Mouse (Mus musculus) cerebellum, adult 2 months (tissue): Measurements from ENCODE around the gene Rps25. TPM values are rescaled to one million over a fixed set of nuclear protein-coding genes. Genes with fewer than 3 reads are reported as not detected.
"Not testable (repeated sequence)": the region's sequence is repeated elsewhere in the genome, so short reads cannot be mapped to it uniquely, and the experiment has no call there.

Source experiments
- DNase-seq, 2 experiments: peaks; one replicate each; pipeline ENCODE4 v3.0.0; 2021
- H3K27ac ChIP-seq: fragments of 200-500 bp; 2 replicates; pipeline ENCODE4 v1.5.1; 2012; ENCODE audit warnings: low read length, control low read depth, inconsistent platforms; ENCODE audit not compliant: insufficient read depth
- H3K27me3 ChIP-seq: fragments of 200-500 bp; 2 replicates; pipeline ENCODE4 v1.6.1; 2012; ENCODE audit warnings: inconsistent platforms, mild to moderate bottlenecking, low read length, moderate library complexity; ENCODE audit not compliant: control insufficient read depth, insufficient read depth
- H3K4me1 ChIP-seq: fragments of 200-500 bp; 2 replicates; pipeline ENCODE4 v1.6.1; 2011; ENCODE audit warnings: low read length; ENCODE audit not compliant: control insufficient read depth, insufficient read depth
- H3K4me3 ChIP-seq: fragments of 200-500 bp; replicated peaks from 2 replicates; pipeline ENCODE3; 2011; ENCODE audit warnings: mild to moderate bottlenecking, low read depth, low read length, control low read depth; ENCODE audit not compliant: insufficient read depth
- CTCF ChIP-seq: fragments of 200-500 bp; IDR thresholded peaks from 2 replicates; pipeline ENCODE4 v1.5.1; 2011; ENCODE audit warnings: low read depth, mild to moderate bottlenecking, control low read depth, low read length, moderate library complexity, borderline replicate concordance; ENCODE audit not compliant: insufficient read depth
- POLR2A ChIP-seq: fragments of 200-500 bp; IDR thresholded peaks from 2 replicates; pipeline ENCODE4 v1.6.1; 2011; ENCODE audit warnings: low read length, control low read depth, borderline replicate concordance; ENCODE audit not compliant: insufficient read depth
- WGBS: fragments of 180-500 bp; shearing (Covaris S2); methylation state at CpG from one replicate; pipeline ENCODE4 v1.1.7; 2018; 5-methylcytosine and 5-hydroxymethylcytosine counted together
- polyA plus RNA-seq: library from polyadenylated mRNA; depleted of rRNA; stranded (reverse); fragments of >200 nt; gene quantifications from 2 replicates; pipeline ENCODE4 v1.2.3, GENCODE M21; 2012

The Rps25 gene
- polyA plus RNA-seq, 1 experiment, result 456 TPM

- DNase-seq, result no peak
- WGBS, result 66% methylated on average over 5 of the region's 5 CpGs
- Histone ChIP-seq H3K27ac (no peak overlapping the region), H3K4me3 (no peak overlapping the region), H3K27me3 (no peaks in the 10 kb centered on the region), H3K4me1 (no peaks in the 10 kb centered on the region)
- TF ChIP-seq POLR2A (no peak), CTCF (no peak)
Measured at GRCm38 (mm10) chr9:44420280-44420898, 13.4 kb downstream of the Rps25 start.

- H3K4me1 ChIP-seq, result no peaks in the 10 kb centered on the region
- H3K4me3 ChIP-seq, result no peak overlapping the region
- H3K27me3 ChIP-seq, result no peaks in the 10 kb centered on the region
- WGBS, result 75% methylated on average over 4 of the region's 4 CpGs
- H3K27ac ChIP-seq, result no peak overlapping the region
- TF ChIP-seq CTCF (no peak), POLR2A (no peak)
- DNase-seq, result no peak
Measured at GRCm38 (mm10) chr9:44423576-44423975, 16.6 kb downstream of the Rps25 start.

GRCm38 (mm10) chr9:44432577-44433185, 25.7 kb downstream of the Rps25 start:
- Histone ChIP-seq H3K27ac (no peak overlapping the region), H3K27me3 (no peaks in the 10 kb centered on the region), H3K4me3 (no peak overlapping the region), H3K4me1 (no peaks in the 10 kb centered on the region)
- 49% methylated on average over 5 of the region's 5 CpGs for WGBS
- no peak for TF ChIP-seq CTCF
- no peak for TF ChIP-seq POLR2A
- DNase-seq, result no peak

GRCm38 (mm10) chr9:44435747-44436146, 28.8 kb downstream of the Rps25 start:
- 76% methylated on average over 6 of the region's 6 CpGs for WGBS
- DNase-seq, result no peak
- TF ChIP-seq POLR2A (no peak), CTCF (no peak)

GRCm38 (mm10) chr9:44440961-44441360, 34.0 kb downstream of the Rps25 start, which contains the start of gene Foxr1:
Gene Foxr1, minus strand, starts transcription at chr9:44441136.
- no peak for TF ChIP-seq CTCF
- no peak for TF ChIP-seq POLR2A
- 79% methylated on average over 19 of the region's 19 CpGs for WGBS
- DNase-seq, result no peak
- no peak within 1 kb of the TSS for H3K4me3 ChIP-seq
- no peak within 1 kb of the TSS for H3K27ac ChIP-seq
- no peaks in the 10 kb centered on the region for H3K4me1 ChIP-seq
- no peaks in the 10 kb centered on the region for H3K27me3 ChIP-seq

More at GRCm38 (mm10) chr9:44435747-44436146, 28.8 kb downstream of the Rps25 start:
- H3K27me3 ChIP-seq, result no peaks in the 10 kb centered on the region
- no peak overlapping the region for H3K4me3 ChIP-seq
- H3K4me1 ChIP-seq, result no peaks in the 10 kb centered on the region
- H3K27ac ChIP-seq, result no peak overlapping the region

- not testable (repeated sequence) for DNase-seq, H3K27ac ChIP-seq, H3K4me3 ChIP-seq, H3K27me3 ChIP-seq, H3K4me1 ChIP-seq
- 86% methylated on average over 7 of the region's 7 CpGs for WGBS
Measured at GRCm38 (mm10) chr9:44444402-44445025, 37.6 kb downstream of the Rps25 start.

GRCm38 (mm10) chr9:44450387-44450786, 43.4 kb downstream of the Rps25 start:
- no peak for DNase-seq
- H3K4me1 ChIP-seq, result no peaks in the 10 kb centered on the region
- no peak for TF ChIP-seq CTCF
- TF ChIP-seq POLR2A, result no peak
- H3K27ac ChIP-seq, result no peak overlapping the region
- H3K4me3 ChIP-seq, result no peak overlapping the region
- H3K27me3 ChIP-seq, result no peaks in the 10 kb centered on the region

GRCm38 (mm10) chr9:44454132-44454890, 47.4 kb downstream of the Rps25 start:
- Histone ChIP-seq H3K27me3 (no peaks in the 10 kb centered on the region), H3K27ac (no peak overlapping the region), H3K4me1 (no peaks in the 10 kb centered on the region), H3K4me3 (no peak overlapping the region)
- peak; percentile 99 for TF ChIP-seq CTCF
- TF ChIP-seq POLR2A, result no peak
- WGBS, result 14% methylated on average over 14 of the region's 14 CpGs
- DNase-seq, result peak; percentile 75 to 88
